Mouse (Mus musculus): Measurements from ENCODE around the gene Usf2.
"Not testable (repeated sequence)": the region's sequence is repeated elsewhere in the genome, so short reads cannot be mapped to it uniquely, and the experiment has no call there.

The Usf2 gene

DNA sequence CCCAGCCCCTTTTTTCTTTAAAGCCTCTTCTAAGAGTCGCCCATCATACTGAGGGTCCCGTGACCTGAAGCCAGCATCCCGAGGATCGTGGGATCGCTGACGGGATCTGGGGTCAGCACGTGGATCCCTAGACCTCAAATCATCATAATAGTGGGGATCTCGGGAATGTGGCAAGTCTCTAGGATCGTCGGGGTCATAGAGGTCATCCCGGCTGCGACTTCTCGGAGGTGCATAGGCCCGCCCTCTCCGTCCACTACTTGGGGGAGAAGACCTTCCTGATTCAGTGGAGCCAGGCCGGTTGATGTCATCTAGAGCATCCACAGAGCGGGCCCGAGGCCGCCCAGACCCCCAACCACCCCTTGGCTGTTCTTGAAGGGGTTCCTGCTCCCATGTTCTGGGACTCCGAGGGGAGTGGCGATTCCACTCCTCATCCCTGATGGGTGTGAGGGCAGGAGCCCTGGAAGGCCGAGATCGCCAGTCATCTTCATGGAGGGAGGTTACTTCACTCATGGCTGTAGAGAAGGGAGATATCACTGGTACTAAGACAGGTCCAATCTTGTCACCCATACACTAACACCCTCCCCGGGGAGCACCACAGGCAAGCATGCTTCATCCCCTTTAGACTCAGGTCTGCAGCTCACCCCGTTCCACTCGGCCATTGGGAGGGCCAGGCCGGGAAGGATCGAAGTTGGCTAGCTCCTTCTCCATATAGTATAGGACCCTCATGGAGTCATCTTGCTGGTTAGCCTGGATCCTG lies 1.7 kb upstream of the Usf2 start:
- no peak for DNase-seq

GRCm38 (mm10) chr7:30957367-30957783 lies 772 bp upstream of the Usf2 start:
- peak; percentile 90 to 94 for DNase-seq

DNA sequence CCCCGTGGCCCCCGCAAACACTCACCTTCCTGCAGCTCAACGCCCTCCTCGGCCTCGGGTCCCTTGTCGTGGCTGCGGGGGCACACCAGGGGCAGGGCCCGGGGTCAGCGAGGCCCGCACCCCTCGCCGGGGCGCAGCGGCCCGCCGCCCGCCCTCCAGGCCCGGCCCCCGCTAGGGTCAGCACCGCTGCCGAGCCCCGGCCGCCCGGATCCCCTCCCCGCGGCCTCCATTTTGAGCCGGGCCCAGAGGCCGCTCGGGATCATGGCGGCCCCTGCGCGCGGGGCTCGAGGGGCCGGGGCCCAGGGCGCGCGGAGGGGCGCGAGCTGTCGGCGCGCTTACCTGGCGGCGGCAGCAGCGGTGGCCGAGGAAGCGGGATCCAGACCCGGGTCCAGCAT lies 249 bp downstream of the Usf2 start:
- no peak for DNase-seq

DNA sequence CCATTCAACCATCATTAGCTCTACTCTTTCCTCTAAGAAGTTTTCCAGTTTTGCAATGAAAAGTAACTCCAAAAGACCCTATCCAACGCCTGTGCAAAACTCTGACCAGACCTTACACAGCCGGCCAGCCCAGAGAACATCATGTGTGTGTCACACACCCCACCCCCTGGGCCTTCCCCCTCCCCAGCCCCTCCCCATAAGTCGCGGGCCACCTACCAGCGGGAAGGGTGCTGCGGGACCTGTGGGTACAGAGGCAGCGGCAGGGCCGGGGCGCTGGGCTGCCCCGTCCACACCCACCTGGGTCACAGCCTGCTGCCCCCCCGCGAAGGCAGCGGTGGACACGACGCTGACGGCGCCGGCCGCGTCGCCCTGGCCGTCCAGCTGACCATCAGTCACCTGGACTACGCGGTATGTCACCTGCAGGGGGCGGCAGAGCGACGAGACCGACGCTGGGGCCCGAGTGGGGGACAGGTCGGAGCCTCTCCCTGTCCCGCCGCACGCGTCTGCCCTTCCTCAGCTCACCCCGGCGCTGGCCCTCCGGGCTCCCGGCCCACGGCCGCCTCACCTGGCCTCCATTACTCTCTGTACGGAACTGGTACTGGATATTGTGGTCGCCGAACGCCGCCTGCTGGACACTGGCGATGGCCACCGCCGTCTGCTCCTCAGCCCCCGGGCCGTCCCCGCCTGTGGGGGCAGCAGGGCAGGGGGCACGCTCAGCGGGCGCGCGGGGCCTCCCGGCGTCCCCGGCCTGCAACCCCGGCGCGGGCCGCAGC lies 833 bp downstream of the Usf2 start:
- DNase-seq, result peak; percentile 86 to 89

DNA sequence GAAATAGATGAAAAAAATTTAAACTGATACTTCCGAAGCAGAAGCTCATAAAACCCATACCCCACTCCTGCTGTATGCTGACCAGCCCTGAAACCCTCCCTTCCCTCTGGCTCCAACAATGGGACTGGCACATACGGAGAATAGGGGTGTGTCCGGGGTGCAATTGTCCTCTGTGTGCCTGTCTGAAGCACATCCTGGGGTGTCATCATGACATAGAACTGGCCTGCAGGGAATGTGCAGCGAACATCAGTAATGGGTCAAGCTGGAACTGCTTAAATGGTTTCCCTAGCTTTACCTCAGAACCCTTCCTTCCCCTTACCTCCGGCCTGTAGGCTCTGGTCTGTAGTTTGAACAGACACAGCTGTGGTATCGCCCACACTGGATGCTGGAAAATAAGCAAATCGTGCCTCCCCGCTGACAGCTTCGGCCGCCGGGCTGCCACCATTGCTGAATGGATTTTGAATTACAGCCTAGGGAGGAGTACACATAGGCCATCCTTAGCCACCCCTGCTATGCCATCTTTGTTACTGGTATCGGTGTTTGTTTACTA lies 1.6 kb downstream of the Usf2 start:
- no peak for DNase-seq

DNA sequence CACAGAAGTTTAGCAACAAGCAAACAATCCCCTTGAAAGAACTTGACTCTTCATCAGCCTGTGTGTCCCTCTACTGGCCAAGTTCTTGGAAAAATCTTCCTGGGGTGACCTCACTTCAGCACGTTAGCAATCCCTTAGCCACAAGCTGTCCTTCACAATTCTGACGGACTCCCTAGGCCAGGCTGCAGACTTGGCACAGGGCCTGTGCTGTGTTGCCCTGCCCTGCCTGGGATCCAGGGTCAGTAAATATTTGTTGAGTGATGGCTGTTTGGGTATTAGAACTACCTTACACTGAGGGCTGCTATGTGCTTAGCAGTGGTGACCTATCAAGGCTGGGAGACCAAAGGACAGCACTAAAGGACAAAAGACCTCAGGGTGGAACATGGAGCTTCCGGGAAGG lies 2.6 kb downstream of the Usf2 start:
- DNase-seq, result no peak

- DNase-seq, result no peak
These were observed 3.1 kb downstream of the Usf2 start for GRCm38 (mm10) chr7:30953459-30953858.

- no peak for DNase-seq
These were observed 4.0 kb downstream of the Usf2 start for GRCm38 (mm10) chr7:30952441-30953265.

- DNase-seq, result not testable (repeated sequence)
These were observed 6.7 kb downstream of the Usf2 start for GRCm38 (mm10) chr7:30949902-30950301.

DNA sequence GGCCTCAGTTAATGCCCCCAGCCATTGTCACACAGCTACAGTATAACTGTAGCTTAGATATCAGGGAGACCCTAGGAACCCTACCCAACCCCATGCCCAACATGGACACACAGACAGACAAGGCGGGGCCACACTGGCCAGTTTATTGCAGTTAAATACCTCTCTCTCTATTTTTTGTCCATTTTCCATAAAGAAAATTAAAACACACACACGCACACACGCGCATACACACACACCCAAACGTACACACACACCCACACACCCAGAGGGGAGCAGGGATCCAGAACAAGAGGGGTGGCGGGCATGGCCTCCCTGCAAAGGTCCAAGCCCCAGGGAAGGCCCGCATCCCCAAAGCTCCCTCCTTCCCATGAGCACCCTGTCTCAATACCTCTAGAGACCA lies 10.7 kb downstream of the Usf2 start:
- DNase-seq, result no peak

GRCm38 (mm10) chr7:30945466-30945865 lies 11.1 kb downstream of the Usf2 start:
- DNase-seq, result not testable (repeated sequence)

GRCm38 (mm10) chr7:30944706-30945105 lies 11.9 kb downstream of the Usf2 start:
- DNase-seq, result not testable (repeated sequence)

DNA sequence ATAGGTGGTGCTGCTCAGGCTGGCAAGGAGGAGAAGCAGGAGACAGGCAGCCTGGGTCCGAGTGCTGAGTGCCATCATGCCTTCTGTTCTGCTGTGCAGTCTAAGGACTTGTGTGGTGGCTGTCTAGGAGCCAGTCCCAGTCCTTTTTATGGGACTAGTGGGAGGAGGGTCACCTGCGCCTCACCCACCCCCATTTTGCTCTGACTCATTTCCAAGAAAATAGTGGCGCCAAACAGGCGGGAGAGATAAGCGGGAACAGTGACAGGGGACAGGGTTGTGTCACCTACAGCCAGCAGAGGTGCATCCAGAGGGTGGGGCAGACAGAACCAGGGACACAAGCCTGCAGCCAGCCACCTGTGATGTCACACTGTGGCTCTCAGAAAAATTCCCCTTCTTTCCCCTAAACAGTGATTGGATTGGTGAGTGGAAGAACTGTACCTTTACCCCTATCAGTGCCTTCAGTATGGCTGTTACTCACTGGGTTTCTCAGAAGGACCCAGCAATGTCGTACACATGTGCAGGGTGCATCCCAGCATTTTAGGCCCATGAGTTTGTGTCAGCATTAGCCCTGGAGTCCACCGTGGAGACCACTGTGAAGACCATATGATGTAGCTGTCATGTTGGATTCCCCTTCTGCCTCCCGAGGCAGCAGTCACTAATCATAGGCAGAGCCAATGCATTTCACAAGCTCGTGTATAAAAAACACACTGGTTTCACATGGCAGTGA lies 12.5 kb downstream of the Usf2 start, which contains the start of gene Hamp:
Gene Hamp, minus strand, starts transcription at position 124 of the 727 bp plus-strand sequence.
- no peak for DNase-seq

DNA sequence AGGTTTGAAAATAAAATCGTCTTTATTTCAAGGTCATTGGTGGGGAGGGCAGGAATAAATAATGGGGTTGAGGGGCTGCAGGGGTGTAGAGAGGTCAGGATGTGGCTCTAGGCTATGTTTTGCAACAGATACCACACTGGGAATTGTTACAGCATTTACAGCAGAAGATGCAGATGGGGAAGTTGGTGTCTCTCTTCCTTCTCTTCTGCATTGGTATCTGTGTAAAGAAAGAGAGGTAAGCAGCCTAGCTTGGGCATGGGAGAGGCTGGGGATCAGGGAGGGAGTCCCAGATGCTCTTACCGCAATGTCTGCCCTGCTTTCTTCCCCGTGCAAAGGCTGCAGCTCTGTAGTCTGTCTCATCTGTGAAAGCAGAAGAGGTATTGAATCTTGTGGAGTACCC lies 14.2 kb downstream of the Usf2 start:
- not testable (repeated sequence) for DNase-seq

GRCm38 (mm10) chr7:30940070-30940469 lies 16.5 kb downstream of the Usf2 start:
- DNase-seq, result not testable (repeated sequence)

DNA sequence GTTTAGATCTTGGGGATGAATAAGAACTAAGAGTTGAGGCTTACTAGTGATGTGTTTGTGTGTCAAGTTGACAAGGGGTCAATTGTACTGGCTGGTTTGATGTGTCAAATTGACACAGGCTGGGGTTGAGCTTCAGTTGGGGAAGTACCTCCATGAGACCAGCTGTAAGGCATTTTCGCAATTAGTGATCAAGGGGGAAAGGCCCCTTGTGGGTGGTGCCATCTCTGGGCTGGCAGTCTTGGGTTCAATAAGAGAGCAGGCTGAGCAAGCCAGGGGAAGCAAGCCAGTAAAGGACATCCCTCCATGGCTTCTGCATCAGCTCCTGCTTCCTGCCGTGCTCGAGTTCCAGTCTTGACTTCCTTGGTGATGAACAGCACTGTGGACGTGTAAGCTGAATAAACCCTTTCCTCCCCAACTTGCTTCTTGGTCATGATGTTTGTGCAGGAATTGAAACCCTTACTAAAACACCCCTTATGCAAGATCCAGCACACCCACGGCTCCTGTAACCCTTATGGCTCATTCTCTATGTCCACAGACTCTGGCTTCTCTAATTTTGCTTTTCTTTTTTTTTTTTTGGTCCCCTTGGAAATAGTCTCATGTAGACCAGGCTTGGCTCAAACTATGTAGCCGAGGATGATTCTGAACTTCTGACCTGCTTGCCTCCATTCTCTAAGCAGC lies 21.0 kb downstream of the Usf2 start:
- DNase-seq, result not testable (repeated sequence)

DNA sequence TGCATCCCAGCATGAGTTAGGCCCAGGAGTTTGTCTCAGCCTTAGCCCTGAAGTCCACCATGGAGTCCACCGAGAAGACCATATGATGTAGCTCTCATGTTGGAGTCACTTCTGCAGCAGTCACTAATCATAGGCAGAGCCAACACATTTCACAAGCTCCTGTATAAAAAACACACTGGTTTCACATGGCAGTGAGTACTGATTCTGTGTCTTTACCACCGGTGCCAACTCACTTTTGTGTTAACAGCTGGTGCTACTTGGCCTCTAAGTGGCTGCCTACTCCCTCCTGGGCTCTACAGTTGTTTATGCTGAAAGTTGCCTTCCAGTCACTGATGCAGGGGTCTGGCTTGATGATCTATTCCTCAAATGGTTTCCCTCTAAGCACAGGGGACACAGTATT lies 32.0 kb downstream of the Usf2 start, which contains the start of gene Hamp2:
Gene Hamp2, minus strand, starts transcription at position 101 of the 400 bp plus-strand sequence.
- not testable (repeated sequence) for DNase-seq

GRCm38 (mm10) chr7:30924071-30924470 lies 32.5 kb downstream of the Usf2 start:
- no peak for DNase-seq

GRCm38 (mm10) chr7:30922490-30922889 lies 34.1 kb downstream of the Usf2 start:
- not testable (repeated sequence) for DNase-seq

DNA sequence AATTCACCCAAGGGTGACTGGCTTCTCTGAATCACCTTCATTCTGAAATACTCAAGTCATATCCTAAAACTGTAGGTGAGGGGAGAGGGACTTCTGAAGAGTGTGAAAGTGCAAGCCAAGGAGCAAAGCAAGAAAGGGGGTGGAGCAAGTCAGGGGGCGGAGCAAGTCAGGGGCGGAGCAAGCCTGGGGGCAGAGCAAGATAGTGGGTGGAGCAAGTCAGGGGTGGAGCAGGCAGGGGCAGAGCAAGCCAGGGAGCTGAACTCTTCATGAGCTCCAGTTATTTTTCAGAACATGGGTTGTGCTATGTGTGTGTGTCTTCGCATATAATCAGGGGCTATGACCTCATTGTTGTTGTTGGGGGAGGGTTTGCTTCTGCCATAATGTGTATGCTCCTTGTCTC lies 36.4 kb downstream of the Usf2 start:
- DNase-seq, result no peak

DNA sequence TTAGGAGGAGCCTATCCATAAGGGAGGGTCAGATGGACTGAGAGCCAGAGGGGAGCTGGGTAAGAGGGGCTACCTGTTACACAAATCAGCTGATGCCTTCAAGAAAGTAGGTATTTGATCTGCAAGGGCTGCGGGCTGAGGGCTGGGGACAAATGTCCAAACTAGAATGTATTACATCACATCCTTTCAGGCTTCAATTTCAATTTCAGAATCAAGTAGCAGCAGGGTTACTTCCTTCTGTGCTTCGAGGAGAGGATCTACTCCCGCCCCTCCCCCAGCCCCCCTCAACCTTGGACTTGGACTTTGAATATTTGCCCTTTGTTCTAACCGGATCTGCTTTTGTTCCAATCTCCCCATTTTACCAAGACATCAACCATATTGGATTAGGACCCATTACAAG lies 39.4 kb downstream of the Usf2 start:
- DNase-seq, result no peak

Measured in kidney, adult 8-10 months (tissue).